Comparison of ENCODE assay signal across 16 mouse cellular contexts in the genomic region with DNA sequence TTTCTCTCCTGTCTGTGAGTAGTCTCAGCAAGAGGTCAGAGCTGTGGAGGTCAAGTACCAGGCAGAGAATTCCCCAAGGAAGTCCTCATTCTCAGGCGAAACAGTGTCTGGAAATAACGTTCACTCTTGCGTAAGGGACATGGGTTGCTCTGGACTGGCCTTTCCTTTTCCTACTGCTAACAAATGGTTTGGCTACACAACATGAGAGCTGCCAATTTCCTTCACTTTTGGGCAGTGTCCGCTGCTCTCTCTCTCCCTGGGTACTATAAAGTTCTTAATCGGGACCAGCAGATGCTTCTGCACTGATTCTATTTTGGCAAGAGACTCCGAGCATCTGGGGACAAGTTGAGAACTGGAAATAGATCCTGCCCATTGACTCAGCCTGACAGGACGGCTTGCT. TPM values are rescaled to one million over a fixed set of nuclear protein-coding genes. Genes with fewer than 3 reads are reported as not detected.
DNase-seq lines count a peak whose midpoint lies in the region; ATAC-seq and TF ChIP-seq lines count a peak whose summit lies in the region.
"Had no signal": no experiment of that assay in that cellular context is flagged by ENCODE, and none has a peak within 500 bp of the region (broad histone marks: within the 10 kb centered on the region; RNA-seq: fewer than 3 reads in every experiment).

No protein-coding gene starts in this region.

- no peak overlapping the region for H3K9ac ChIP-seq in heart, embryonic 11.5 days (ENCODE audit: low read depth, low read length)
- H3K9ac ChIP-seq: forebrain, embryonic 15.5 days; heart, embryonic 15.5 days had no signal

- H3K36me3 ChIP-seq in heart, embryonic 11.5 days (ENCODE audit: control insufficient read depth, insufficient read depth, low read length) = no peaks in the 10 kb centered on the region
- no peaks in the 10 kb centered on the region for H3K36me3 ChIP-seq in C2C12 (ENCODE audit: control insufficient read depth, insufficient read depth)
- H3K36me3 ChIP-seq: forebrain, embryonic 15.5 days; heart, embryonic 15.5 days had no signal

- no peaks in the 10 kb centered on the region for H3K27me3 ChIP-seq in heart, embryonic 11.5 days (ENCODE audit: control insufficient read depth, insufficient read depth, low read length)
- no peaks in the 10 kb centered on the region for H3K27me3 ChIP-seq in C2C12 (ENCODE audit: control insufficient read depth, insufficient read depth, insufficient read length)
- H3K27me3 ChIP-seq: forebrain, embryonic 15.5 days; heart, embryonic 15.5 days; Patski had no signal

- peak; percentile 69 to 76 for DNase-seq in heart, adult 18-20 months
- DNase-seq in gastrocnemius, adult 18-20 months (ENCODE audit: low spot score) = peak; percentile 88
- peak; percentile 12 to 47 for DNase-seq in heart, postnatal 14 days
- no peak for DNase-seq in thymus, postnatal 0 days (ENCODE audit: low spot score)
- no peak for DNase-seq in adrenal gland, adult 2 months
- no peak for DNase-seq in left cerebral cortex, postnatal 36 days (ENCODE audit: low spot score in 2 of 2)
- DNase-seq: cerebellum, adult 18-20 months; kidney, postnatal 36 days; layer of hippocampus, postnatal 36 days; liver; thymus, adult 18-20 months had no signal

- no peak overlapping the region for H3K27ac ChIP-seq in heart, embryonic 11.5 days (ENCODE audit: low read depth, low read length)
- H3K27ac ChIP-seq: forebrain, embryonic 15.5 days; heart, embryonic 15.5 days had no signal

- no peak overlapping the region for H3ac ChIP-seq in C2C12 (ENCODE audit: control insufficient read depth, insufficient read length, low read depth)

- no peak overlapping the region for H3K4me3 ChIP-seq in heart, embryonic 11.5 days (ENCODE audit: low read depth, low read length)
- H3K4me3 ChIP-seq in C2C12 (ENCODE audit: insufficient read depth, poor library complexity, severe bottlenecking) = no peak overlapping the region
- H3K4me3 ChIP-seq: forebrain, embryonic 15.5 days; heart, embryonic 15.5 days had no signal

- H3K79me2 ChIP-seq in C2C12 (ENCODE audit: control insufficient read depth, insufficient read depth) = no peaks in the 10 kb centered on the region

- no peak for ATAC-seq in heart, embryonic 11.5 days (replicated peaks; ENCODE audit: insufficient number of reproducible peaks, low FRiP score, low TSS enrichment)
- ATAC-seq: forebrain, embryonic 15.5 days; Patski had no signal

- H3K9me3 ChIP-seq in heart, embryonic 11.5 days (replicated peaks; ENCODE audit: control insufficient read depth, low read length) = no peaks in the 10 kb centered on the region
- H3K9me3 ChIP-seq: forebrain, embryonic 15.5 days; heart, embryonic 15.5 days had no signal

- no peak for TF ChIP-seq CTCF in C2C12 (IDR thresholded peaks at IDR 0.05; ENCODE audit: control insufficient read depth, insufficient read depth, insufficient read length)

- 55% methylated on average over 7 of the region's 7 CpGs for WGBS in heart, embryonic 11.5 days (ENCODE audit: insufficient replicate concordance)

- intact Hi-C loops in heart, postnatal 14 days (cut with DNase I) = no loop called here
- intact Hi-C loops in left cerebral cortex, postnatal 36 days (cut with DNase I) = no loop called here

- H3K4me2 ChIP-seq in heart, embryonic 11.5 days = no peak overlapping the region
- H3K4me2 ChIP-seq: forebrain, embryonic 15.5 days; heart, embryonic 15.5 days had no signal

- no peaks in the 10 kb centered on the region for H3K4me1 ChIP-seq in heart, embryonic 11.5 days (ENCODE audit: control insufficient read depth, insufficient read depth, low read length)
- H3K4me1 ChIP-seq: forebrain, embryonic 15.5 days had no signal

- H3K79me3 ChIP-seq in C2C12 (ENCODE audit: low read depth) = no peaks in the 10 kb centered on the region

TF ChIP-seq in C2C12, 6 proteins besides CTCF, POLR2A, EP300 and RAD21:
- TF ChIP-seq CEBPB (IDR thresholded peaks at IDR 0.05; ENCODE audit: low read depth) (peak; percentile 54), MAX (IDR thresholded peaks at IDR 0.05) (no peak), USF1 (IDR thresholded peaks at IDR 0.05; ENCODE audit: low read depth) (no peak), FOSL1 (IDR thresholded peaks at IDR 0.05; ENCODE audit: insufficient read depth, low read length, poor library complexity, severe bottlenecking) (no peak), MYOD1 (IDR thresholded peaks at IDR 0.05; ENCODE audit: control insufficient read depth, insufficient read length, low read depth) (no peak), MYOG (IDR thresholded peaks at IDR 0.05; ENCODE audit: control insufficient read depth, extremely low read depth, insufficient read length) (no peak)

RNA-seq across cellular contexts. Expression of a gene that starts 10.8 kb away (rescaled TPM):
- 10 to 100 TPM; 11.7 to 12.5 TPM for total RNA-seq in heart, adult 18-20 months (2021)
- polyA plus RNA-seq in heart, embryonic 11.5 days (2014; fragmentation: Nextera tagmentation; extraction: Ambion mirVana) = 20.0 and 20.6 TPM in 2 replicates
- 4.8 TPM for polyA plus RNA-seq in C2C12 (2012; fragmentation: generic; extraction: Trizol)
- total RNA-seq in gastrocnemius, adult 18-20 months (2021) = 10 to 100 TPM; 20.2 to 29.6 TPM
- 10 to 100 TPM in 1 of 2 experiments, 1 to 10 TPM in 1; 8.6 to 10.2 TPM for total RNA-seq in heart, postnatal 14 days (2021)
- 36.8 and 38.3 TPM in 2 replicates for polyA plus RNA-seq in thymus, postnatal 0 days (2015; fragmentation: Nextera tagmentation; extraction: Ambion mirVana)
- 1 to 10 TPM; 2.7 to 9.1 TPM for total RNA-seq in adrenal gland, adult 2 months (2021)
- 0.17 and 0.22 TPM in 2 replicates for polyA plus RNA-seq in adrenal gland, adult 2 months (2012; rRNA removed)
- total RNA-seq in left cerebral cortex, postnatal 36 days (2021) = 10 to 100 TPM; 26.2 to 33.0 TPM

Comparison
In these comparisons a context has a peak if more than half of its experiments do, and no peak if none do; other contexts are left out.
1. DNase-seq: peak in heart, adult 18-20 months (2 of 2), gastrocnemius, adult 18-20 months (single experiment) and heart, postnatal 14 days (2 of 2); none in thymus, postnatal 0 days (single experiment), adrenal gland, adult 2 months (single experiment) and left cerebral cortex, postnatal 36 days (0 of 2).